Mouse (Mus musculus): Measurements from ENCODE around the gene Ralb. TPM values are rescaled to one million over a fixed set of nuclear protein-coding genes. Genes with fewer than 3 reads are reported as not detected.

Ralb gene
- polyA plus RNA-seq, 1 experiment from 2014 or later, result 58.8 TPM

DNA sequence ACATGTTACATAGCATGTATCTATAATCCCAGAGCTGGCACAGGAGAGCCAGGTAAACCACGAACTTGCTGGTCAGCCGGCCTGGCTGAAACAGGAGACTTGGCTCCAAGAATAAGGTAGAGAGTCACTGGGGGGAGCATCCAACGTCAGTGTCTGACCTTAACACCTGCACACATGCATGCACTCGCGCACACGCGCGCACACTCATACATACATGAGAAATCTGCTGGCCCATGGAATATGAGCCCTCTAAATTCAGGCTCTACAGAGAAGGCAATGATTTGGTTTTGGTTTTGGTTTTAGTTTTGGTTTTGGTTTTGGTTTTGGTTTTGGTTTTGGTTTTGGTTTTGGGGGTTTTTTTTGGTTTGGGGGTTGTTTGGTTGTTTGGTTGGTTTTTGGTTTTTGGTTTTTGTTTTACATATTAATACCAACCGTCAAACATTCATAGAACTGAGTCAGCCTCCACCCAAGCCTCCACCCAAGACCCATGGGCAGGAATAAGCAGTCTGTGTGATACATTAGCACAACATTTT is 66.4 kb downstream of the Ralb start:
- Histone ChIP-seq H3K27ac (no peak overlapping the region), H3K4me3 (no peak overlapping the region), H3K36me3 (no peaks in the 10 kb centered on the region), H3K9ac (no peak overlapping the region), H3K4me2 (no peak overlapping the region), H3K4me1 (no peaks in the 10 kb centered on the region), H3K9me3 (replicated peaks) (no peaks in the 10 kb centered on the region), H3K27me3 (replicated peaks) (no peaks in the 10 kb centered on the region)
- no peak for ATAC-seq
- WGBS (ENCODE audit: insufficient replicate concordance), result 79% methylated on average over 9 of the region's 9 CpGs

DNA sequence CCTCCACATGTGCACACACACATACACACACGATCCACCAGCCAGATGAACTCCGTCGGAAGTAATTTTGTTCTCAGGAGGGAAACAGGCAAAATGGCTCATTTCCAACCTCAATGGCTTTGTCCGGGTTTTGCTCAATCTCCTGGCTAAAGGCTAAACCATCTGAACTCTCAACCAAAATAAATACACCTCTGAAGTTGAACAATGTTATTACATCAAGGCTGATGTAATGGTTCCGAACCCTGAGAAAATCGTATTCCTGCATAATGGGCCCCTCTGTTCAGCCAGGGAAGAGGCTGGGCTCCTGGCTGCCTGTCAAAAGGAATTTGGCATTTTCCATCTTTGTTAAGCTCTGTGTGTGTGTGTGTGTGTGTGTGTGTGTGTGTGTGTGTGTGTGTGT is 67.2 kb downstream of the Ralb start:
- H3K4me2 ChIP-seq, result no peak overlapping the region
- H3K4me3 ChIP-seq, result no peak overlapping the region
- no peaks in the 10 kb centered on the region for H3K9me3 ChIP-seq (replicated peaks)
- no peaks in the 10 kb centered on the region for H3K4me1 ChIP-seq
- WGBS (ENCODE audit: insufficient replicate concordance), result 74% methylated on average over 6 of the region's 6 CpGs
- H3K9ac ChIP-seq, result no peak overlapping the region
- no peaks in the 10 kb centered on the region for H3K36me3 ChIP-seq
- no peak overlapping the region for H3K27ac ChIP-seq
- ATAC-seq, result no peak
- H3K27me3 ChIP-seq (replicated peaks), result no peaks in the 10 kb centered on the region

DNA sequence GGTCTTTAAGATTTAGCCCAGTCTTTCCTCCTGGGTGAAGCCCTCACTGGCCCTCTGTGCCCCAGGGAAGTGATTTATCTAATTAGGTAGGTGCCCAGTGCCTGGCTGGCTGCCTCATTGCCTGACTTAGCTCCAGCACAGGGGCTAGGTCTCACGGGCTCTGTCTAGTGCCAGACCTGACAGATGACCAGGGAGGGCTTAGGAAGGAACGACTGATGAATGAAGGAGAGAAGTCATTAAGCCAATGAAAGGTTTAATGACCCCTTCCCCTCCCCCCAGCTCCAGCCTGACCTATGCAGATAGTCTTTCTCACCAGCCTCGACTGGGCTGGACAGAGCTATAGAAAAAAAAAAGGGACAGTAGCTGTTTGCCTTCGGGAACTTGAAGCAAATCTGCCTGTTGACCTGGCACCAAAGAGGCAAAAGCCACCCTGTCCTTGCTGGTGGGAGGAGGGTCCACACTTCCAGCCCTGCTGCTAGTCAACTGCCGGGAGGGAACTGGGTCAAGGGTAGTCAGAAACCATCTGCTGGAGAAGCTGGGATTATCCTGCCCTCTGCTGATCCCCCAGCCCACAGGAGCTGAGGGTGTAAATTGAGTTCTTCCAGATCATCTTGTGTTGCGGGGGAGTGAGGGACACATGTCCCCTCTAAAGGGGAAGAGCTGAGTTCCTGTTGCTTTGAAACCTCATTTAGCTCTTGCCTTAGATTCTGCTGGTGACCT is 80.3 kb downstream of the Ralb start:
- no peak for ATAC-seq
- Histone ChIP-seq H3K4me3 (no peak overlapping the region), H3K9me3 (replicated peaks) (no peaks in the 10 kb centered on the region), H3K27ac (no peak overlapping the region), H3K27me3 (replicated peaks) (peaks cover 73% of the 10 kb centered on the region), H3K4me2 (no peak overlapping the region), H3K9ac (no peak overlapping the region), H3K4me1 (peaks cover 19% of the 10 kb centered on the region), H3K36me3 (no peaks in the 10 kb centered on the region)
- 19% methylated on average over 6 of the region's 6 CpGs for WGBS (ENCODE audit: insufficient replicate concordance)

DNA sequence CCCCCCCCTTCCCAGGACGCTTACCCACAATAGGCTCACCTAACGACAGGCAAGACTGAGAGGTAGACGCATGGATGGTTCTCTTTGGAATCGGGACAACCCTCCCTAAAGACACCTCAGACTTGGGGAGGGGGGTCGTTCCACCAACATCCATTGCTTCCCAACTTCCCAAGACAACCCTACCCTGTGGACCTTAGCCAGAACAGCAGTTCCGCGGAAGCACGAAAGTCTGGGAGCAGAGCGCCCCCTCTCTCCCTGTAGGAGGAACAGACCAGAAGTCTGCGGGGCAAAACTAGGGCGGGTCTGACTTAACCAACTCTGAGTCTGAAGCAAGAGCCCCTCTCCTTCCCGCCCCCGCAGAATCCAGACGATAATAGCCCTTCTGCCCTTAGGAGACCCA is 81.1 kb downstream of the Ralb start:
- Histone ChIP-seq H3K9ac (no peak overlapping the region), H3K9me3 (replicated peaks) (no peaks in the 10 kb centered on the region), H3K27ac (no peak overlapping the region), H3K36me3 (no peaks in the 10 kb centered on the region), H3K4me2 (no peak overlapping the region), H3K27me3 (replicated peaks) (peaks cover 81% of the 10 kb centered on the region), H3K4me1 (peaks cover 19% of the 10 kb centered on the region), H3K4me3 (no peak overlapping the region)
- WGBS (ENCODE audit: insufficient replicate concordance), result 6% methylated on average over 14 of the region's 14 CpGs
- ATAC-seq, result no peak

DNA sequence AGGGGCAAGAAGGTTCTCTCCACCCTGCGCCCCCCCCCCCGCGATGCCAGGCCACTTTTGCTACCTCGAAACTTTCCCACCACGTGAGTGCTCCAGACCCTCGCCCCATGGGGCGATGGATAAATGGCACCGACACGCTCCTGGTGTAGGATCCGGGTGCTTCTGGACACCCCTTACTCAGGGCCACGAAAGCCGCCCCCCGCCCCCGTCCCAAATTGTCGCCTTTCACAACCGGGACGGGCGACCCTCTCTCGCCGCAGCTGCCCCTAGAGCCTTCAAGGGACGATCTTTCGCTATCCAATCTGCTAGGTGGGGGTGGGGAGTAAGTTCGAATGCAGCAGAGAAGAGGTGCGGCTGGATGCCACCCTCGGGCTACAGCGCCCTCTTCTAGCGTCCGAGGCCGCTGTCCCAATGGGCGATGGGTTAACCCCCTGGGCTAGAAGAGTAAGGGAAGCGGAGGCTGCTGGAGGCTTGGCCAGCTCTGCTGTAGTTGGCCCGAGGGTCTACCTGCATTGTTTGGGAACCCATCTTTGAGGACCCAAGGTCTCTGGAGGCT is 82.1 kb downstream of the Ralb start:
- Histone ChIP-seq H3K36me3 (no peaks in the 10 kb centered on the region), H3K27ac (no peak overlapping the region), H3K9me3 (replicated peaks) (no peaks in the 10 kb centered on the region), H3K4me2 (peak overlapping the region; percentile 75), H3K9ac (no peak overlapping the region), H3K4me3 (peak overlapping the region; percentile 52), H3K27me3 (replicated peaks) (peaks cover 90% of the 10 kb centered on the region), H3K4me1 (peaks cover 19% of the 10 kb centered on the region)
- 2% methylated on average over 29 of the region's 32 CpGs for WGBS (ENCODE audit: insufficient replicate concordance)
- no peak for ATAC-seq

DNA sequence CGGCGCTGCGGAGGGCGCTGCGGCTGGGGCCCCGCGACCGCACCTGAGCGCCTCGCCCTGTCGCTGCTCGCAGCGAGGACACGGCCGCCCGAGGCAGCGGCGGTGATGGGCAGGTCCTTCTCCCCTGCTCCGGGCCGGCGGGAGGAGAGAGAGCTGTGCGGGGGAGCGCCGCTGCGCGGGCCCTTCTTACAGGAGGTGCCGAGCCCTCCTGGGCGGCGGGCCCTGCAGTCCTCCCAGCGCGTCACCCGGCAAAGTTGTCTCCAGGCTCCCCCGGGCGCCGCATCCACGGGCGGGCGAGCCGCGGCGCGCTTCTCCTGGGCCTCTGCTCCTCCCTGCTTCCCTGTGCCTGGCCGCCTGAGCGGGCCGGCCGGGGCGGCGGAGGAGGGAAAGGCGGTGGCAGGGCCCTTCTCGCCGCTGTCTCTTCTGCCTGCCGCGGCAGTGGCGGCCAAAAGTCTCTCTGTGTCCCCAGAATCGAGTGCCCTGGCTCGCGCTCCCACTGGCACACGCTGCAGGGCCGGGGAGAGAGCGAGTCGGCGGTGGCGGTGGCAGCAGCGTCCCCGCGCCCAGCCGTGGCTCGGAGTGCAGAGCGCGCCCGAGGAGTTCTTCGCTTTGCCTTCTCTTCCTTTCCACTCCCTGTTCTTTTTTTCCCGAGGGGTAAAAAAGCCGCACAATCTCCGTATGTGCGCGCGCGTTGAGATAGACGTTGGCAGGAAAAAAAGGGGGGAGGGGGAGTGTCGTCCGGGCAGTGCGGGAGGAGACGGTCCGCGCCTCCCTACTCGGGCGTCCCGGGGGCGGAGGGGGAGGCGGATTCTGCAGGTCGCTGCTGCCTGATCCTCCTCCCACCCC is 82.8 kb downstream of the Ralb start, which contains the start of gene Inhbb:
Gene Inhbb (minus strand): TSS at position 673 of the 846 bp plus-strand sequence.
- Histone ChIP-seq H3K9ac (0 out of 2 replicates have a peak within 1 kb of the TSS, but pooled peaks have one; percentile 12), H3K4me1 (peaks cover 19% of the 10 kb centered on the region), H3K4me3 (peak within 1 kb of the TSS; percentile 52), H3K9me3 (replicated peaks) (no peaks in the 10 kb centered on the region), H3K27me3 (replicated peaks) (peaks cover 98% of the 10 kb centered on the region), H3K4me2 (peak within 1 kb of the TSS; percentile 75), H3K36me3 (no peaks in the 10 kb centered on the region), H3K27ac (no peak within 1 kb of the TSS)
- no peak for ATAC-seq
- 2% methylated on average over 79 of the region's 92 CpGs for WGBS (ENCODE audit: insufficient replicate concordance)

DNA sequence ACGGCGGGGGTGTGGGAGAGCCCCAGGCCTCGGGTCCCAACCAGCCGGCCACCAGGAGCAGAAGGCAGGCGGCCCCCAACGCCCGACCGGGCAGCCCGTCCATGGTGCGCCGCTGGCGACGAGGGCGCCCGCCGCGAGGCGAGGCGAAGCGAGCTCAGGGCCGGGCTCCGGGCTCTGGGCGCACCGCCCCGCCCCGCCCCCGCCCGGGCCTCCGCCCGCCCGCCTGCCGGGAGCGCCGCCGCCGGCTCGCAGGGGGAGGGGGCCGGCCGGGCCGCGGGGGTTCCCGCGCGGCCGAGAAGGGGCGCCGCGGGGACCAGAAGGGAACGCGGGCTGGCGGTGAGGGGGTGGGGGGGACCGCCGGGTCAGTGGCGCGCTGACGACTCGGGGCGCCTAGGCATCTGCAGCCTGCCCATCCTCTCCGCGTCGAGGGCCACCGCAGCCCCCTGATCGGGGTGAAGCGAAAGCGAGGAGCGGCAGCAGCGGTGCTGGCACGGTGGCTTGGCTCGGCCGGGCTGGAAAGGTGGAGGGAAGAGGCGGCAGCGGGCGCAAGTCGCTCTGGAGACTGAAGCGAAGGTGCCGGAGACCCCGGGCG is 83.5 kb downstream of the Ralb start:
- no peaks in the 10 kb centered on the region for H3K9me3 ChIP-seq (replicated peaks)
- H3K4me3 ChIP-seq, result peak overlapping the region; percentile 52
- peaks cover 19% of the 10 kb centered on the region for H3K4me1 ChIP-seq
- 2% methylated on average over 63 of the region's 78 CpGs for WGBS (ENCODE audit: insufficient replicate concordance)
- H3K36me3 ChIP-seq, result no peaks in the 10 kb centered on the region
- H3K9ac ChIP-seq, result no peak overlapping the region
- ATAC-seq, result no peak
- H3K27me3 ChIP-seq (replicated peaks), result peaks cover 98% of the 10 kb centered on the region
- H3K27ac ChIP-seq, result no peak overlapping the region
- peak overlapping the region; percentile 75 for H3K4me2 ChIP-seq

Other genes starting within 250 kb of the Ralb start
- 0.17 and 0.24 TPM in 2 replicates for gene Inhbb, start 82.5 kb downstream of the Ralb start, polyA plus RNA-seq (2016; fragmentation: Nextera tagmentation; extraction: Ambion mirVana)
- 11.6 and 11.7 TPM in 2 replicates for gene Tmem185b, start 21.4 kb upstream of the Ralb start, polyA plus RNA-seq (2016; fragmentation: Nextera tagmentation; extraction: Ambion mirVana)
- 16.8 and 17.2 TPM in 2 replicates for gene Epb41l5, start 144.2 kb upstream of the Ralb start, polyA plus RNA-seq (2016; fragmentation: Nextera tagmentation; extraction: Ambion mirVana)